8 mouse cellular contexts compared by ENCODE assay signal in genomic region chr17:46247512-46248188, GRCm38 (mm10). TPM values are rescaled to one million over a fixed set of nuclear protein-coding genes. Genes with fewer than 3 reads are reported as not detected.
DNase-seq lines count a peak whose midpoint lies in the region; ATAC-seq and TF ChIP-seq lines count a peak whose summit lies in the region.

Polr1c (minus strand) TSS chr17:46248054.
Yipf3 (plus strand) TSS chr17:46248080.

- peak; percentile 61 for TF ChIP-seq EP300 in liver, embryonic 14.5 days (IDR thresholded peaks at IDR 0.05; ENCODE audit: low read depth)
- peak; percentile 97 for TF ChIP-seq EP300 in stomach, postnatal 0 days (optimal IDR thresholded peaks at IDR 0.05)

- under 1% methylated on average over 53 of the region's 53 CpGs for WGBS in forebrain, embryonic 10.5 days
- WGBS in heart, embryonic 15.5 days: under 1% methylated on average over 53 of the region's 53 CpGs
- 0% methylated on average over 53 of the region's 53 CpGs for WGBS in liver, embryonic 14.5 days (ENCODE audit: insufficient replicate concordance)
- WGBS in neural tube, embryonic 11.5 days: under 1% methylated on average over 52 of the region's 53 CpGs
- WGBS in stomach, postnatal 0 days: under 1% methylated on average over 53 of the region's 53 CpGs

- H3K9me3 ChIP-seq in forebrain, embryonic 10.5 days: no peaks in the 10 kb centered on the region
- no peaks in the 10 kb centered on the region for H3K9me3 ChIP-seq in heart, embryonic 15.5 days (replicated peaks)
- H3K9me3 ChIP-seq in liver, embryonic 14.5 days (ENCODE audit: control insufficient read depth, low read length): no peaks in the 10 kb centered on the region
- H3K9me3 ChIP-seq in neural tube, embryonic 11.5 days (ENCODE audit: control insufficient read depth, low read length): no peaks in the 10 kb centered on the region
- H3K9me3 ChIP-seq in stomach, postnatal 0 days (ENCODE audit: control insufficient read depth, low read length): no peaks in the 10 kb centered on the region

- peak within 1 kb of the TSS; percentile 84 for H3K4me2 ChIP-seq in heart, embryonic 15.5 days
- peak within 1 kb of the TSS; percentile 68 for H3K4me2 ChIP-seq in liver, embryonic 14.5 days (ENCODE audit: low read depth)
- H3K4me2 ChIP-seq in neural tube, embryonic 11.5 days (ENCODE audit: low read depth): peak within 1 kb of the TSS; percentile 84
- peak within 1 kb of the TSS; percentile 83 for H3K4me2 ChIP-seq in stomach, postnatal 0 days (replicated peaks; ENCODE audit: low read depth)

- peak within 1 kb of the TSS; percentile 90 for H3K9ac ChIP-seq in heart, embryonic 15.5 days
- peak within 1 kb of the TSS; percentile 82 for H3K9ac ChIP-seq in liver, embryonic 14.5 days (replicated peaks)
- H3K9ac ChIP-seq in neural tube, embryonic 11.5 days (ENCODE audit: low read length): peak within 1 kb of the TSS; percentile 86
- peak within 1 kb of the TSS; percentile 97 for H3K9ac ChIP-seq in stomach, postnatal 0 days (ENCODE audit: low read length)

- peak; percentile 97 for ATAC-seq in CD4-positive, CD25-positive, alpha-beta regulatory T cell, adult 4 months
- peak; percentile 89 for ATAC-seq in heart, embryonic 15.5 days (replicated peaks; ENCODE audit: insufficient number of reproducible peaks, insufficient read depth, low FRiP score, low read depth)
- ATAC-seq in liver, embryonic 14.5 days (ENCODE audit: insufficient read depth): peak; percentile 89
- ATAC-seq in neural tube, embryonic 11.5 days (ENCODE audit: insufficient read depth, low FRiP score, low TSS enrichment): peak; percentile 88
- ATAC-seq in stomach, postnatal 0 days (ENCODE audit: low FRiP score, low TSS enrichment): peak; percentile 90

- H3K36me3 ChIP-seq in forebrain, embryonic 10.5 days (replicated peaks): peaks cover 80% of the 10 kb centered on the region
- H3K36me3 ChIP-seq in heart, embryonic 15.5 days: peaks cover 63% of the 10 kb centered on the region
- peaks cover 51% of the 10 kb centered on the region for H3K36me3 ChIP-seq in liver, embryonic 14.5 days (replicated peaks; ENCODE audit: control insufficient read depth, insufficient read depth, low read depth)
- H3K36me3 ChIP-seq in neural tube, embryonic 11.5 days (ENCODE audit: control insufficient read depth, insufficient read depth, low read length): peaks cover 26% of the 10 kb centered on the region
- peaks cover 33% of the 10 kb centered on the region for H3K36me3 ChIP-seq in stomach, postnatal 0 days (ENCODE audit: control insufficient read depth, insufficient read depth, low read length)

- peak within 1 kb of the TSS; percentile 94 for H3K27ac ChIP-seq in forebrain, embryonic 10.5 days
- peak within 1 kb of the TSS; percentile 78 for H3K27ac ChIP-seq in heart, embryonic 15.5 days
- H3K27ac ChIP-seq in liver, embryonic 14.5 days: peak within 1 kb of the TSS; percentile 64
- 0 out of 2 replicates have a peak within 1 kb of the TSS, but pooled peaks have one; percentile 34 for H3K27ac ChIP-seq in neural tube, embryonic 11.5 days (ENCODE audit: low read depth, low read length)
- H3K27ac ChIP-seq in stomach, postnatal 0 days (replicated peaks): peak within 1 kb of the TSS; percentile 93

- peaks cover 26% of the 10 kb centered on the region for H3K4me1 ChIP-seq in forebrain, embryonic 10.5 days
- H3K4me1 ChIP-seq in heart, embryonic 15.5 days (replicated peaks): peaks cover 25% of the 10 kb centered on the region
- H3K4me1 ChIP-seq in liver, embryonic 14.5 days (replicated peaks; ENCODE audit: control insufficient read depth in 2 of 2, insufficient read depth in 2 of 2, low read length in 1 of 2): peaks cover 13 to 15% of the 10 kb centered on the region in 2 experiments
- peaks cover 14% of the 10 kb centered on the region for H3K4me1 ChIP-seq in neural tube, embryonic 11.5 days (ENCODE audit: control insufficient read depth, insufficient read depth, low read length)
- peaks cover 9% of the 10 kb centered on the region; the same call in 1 of the 2 replicates for H3K4me1 ChIP-seq in stomach, postnatal 0 days (replicated peaks; ENCODE audit: control insufficient read depth, insufficient read depth)

- no peak for TF ChIP-seq CTCF in liver, embryonic 14.5 days (IDR thresholded peaks at IDR 0.05; ENCODE audit: low read depth)
- TF ChIP-seq CTCF in stomach, postnatal 0 days (IDR thresholded peaks at IDR 0.05; ENCODE audit: low read depth): no peak

- peak; percentile 80 for DNase-seq in c-Kit-negative CD71-positive TER-119-positive erythroid progenitor cells, embryonic 14.5 days (ENCODE audit: low read depth, low spot score)
- DNase-seq in forebrain, embryonic 10.5 days (ENCODE audit: extremely low spot score, low spot score): peak; percentile 95
- DNase-seq in kidney, postnatal 25 days: peak; percentile 97 to 98
- DNase-seq in liver, embryonic 14.5 days (ENCODE audit: low read depth in 3 of 3, low spot score in 3 of 3): peak; percentile 87 to 89 (median 87)
- DNase-seq in neural tube, embryonic 11.5 days (ENCODE audit: low spot score): peak; percentile 96
- peak; percentile 98 for DNase-seq in stomach, postnatal 0 days (ENCODE audit: low spot score)

- H3K27me3 ChIP-seq in forebrain, embryonic 10.5 days (ENCODE audit: poor library complexity, severe bottlenecking): no peaks in the 10 kb centered on the region
- H3K27me3 ChIP-seq in heart, embryonic 15.5 days: no peaks in the 10 kb centered on the region
- no peaks in the 10 kb centered on the region for H3K27me3 ChIP-seq in liver, embryonic 14.5 days (ENCODE audit: control insufficient read depth, insufficient read depth, low read length)
- H3K27me3 ChIP-seq in neural tube, embryonic 11.5 days (ENCODE audit: control insufficient read depth, insufficient read depth, low read length): no peaks in the 10 kb centered on the region
- no peaks in the 10 kb centered on the region for H3K27me3 ChIP-seq in stomach, postnatal 0 days (ENCODE audit: control insufficient read depth, insufficient read depth, low read length)

- H3K4me3 ChIP-seq in forebrain, embryonic 10.5 days: peak within 1 kb of the TSS; percentile 86
- peak within 1 kb of the TSS; percentile 79 for H3K4me3 ChIP-seq in heart, embryonic 15.5 days
- H3K4me3 ChIP-seq in liver, embryonic 14.5 days (ENCODE audit: insufficient read depth in 1 of 2, low read depth in 2 of 2, low read length in 2 of 2): peak within 1 kb of the TSS; percentile 86 to 95
- peak within 1 kb of the TSS; percentile 98 for H3K4me3 ChIP-seq in neural tube, embryonic 11.5 days (ENCODE audit: low read depth, low read length)
- H3K4me3 ChIP-seq in stomach, postnatal 0 days (ENCODE audit: low read depth, low read length): peak within 1 kb of the TSS; percentile 92

RNA-seq across cellular contexts. Expression of gene Polr1c, which starts in this region (rescaled TPM):
- polyA plus RNA-seq in CD4-positive, CD25-positive, alpha-beta regulatory T cell, adult 4 months (2017; shearing (Covaris generic)): 100 to 1,000 TPM; 110 to 117 TPM
- 140 and 143 TPM in 2 replicates for polyA plus RNA-seq in forebrain, embryonic 10.5 days (2016; fragmentation: Nextera tagmentation; extraction: Ambion mirVana)
- polyA plus RNA-seq in heart, embryonic 15.5 days (2015; fragmentation: Nextera tagmentation; extraction: Ambion mirVana): 36.3 and 51.0 TPM in 2 replicates
- polyA plus RNA-seq in liver, embryonic 14.5 days (2012; rRNA removed): 29.7 and 40.8 TPM in 2 replicates
- polyA plus RNA-seq in liver, embryonic 14.5 days (2014; fragmentation: Nextera tagmentation; extraction: Ambion mirVana): 37.3 and 42.5 TPM in 2 replicates
- 105 TPM in 2 replicates for polyA plus RNA-seq in neural tube, embryonic 11.5 days (2014; fragmentation: Nextera tagmentation; extraction: Ambion mirVana)
- polyA plus RNA-seq in stomach, postnatal 0 days (2015; fragmentation: Nextera tagmentation; extraction: Ambion mirVana): 47.7 and 48.0 TPM in 2 replicates

RNA-seq across cellular contexts. Expression of gene Yipf3, which starts in this region (rescaled TPM):
- polyA plus RNA-seq in CD4-positive, CD25-positive, alpha-beta regulatory T cell, adult 4 months (2017; shearing (Covaris generic)): 10 to 100 TPM; 43.4 to 51.9 TPM
- polyA plus RNA-seq in forebrain, embryonic 10.5 days (2016; fragmentation: Nextera tagmentation; extraction: Ambion mirVana): 68.3 and 72.5 TPM in 2 replicates
- 72.1 and 97.8 TPM in 2 replicates for polyA plus RNA-seq in heart, embryonic 15.5 days (2015; fragmentation: Nextera tagmentation; extraction: Ambion mirVana)
- 22.4 and 23.2 TPM in 2 replicates for polyA plus RNA-seq in liver, embryonic 14.5 days (2012; rRNA removed)
- 38.1 and 42.5 TPM in 2 replicates for polyA plus RNA-seq in liver, embryonic 14.5 days (2014; fragmentation: Nextera tagmentation; extraction: Ambion mirVana)
- polyA plus RNA-seq in neural tube, embryonic 11.5 days (2014; fragmentation: Nextera tagmentation; extraction: Ambion mirVana): 79.4 and 89.9 TPM in 2 replicates
- 119 and 125 TPM in 2 replicates for polyA plus RNA-seq in stomach, postnatal 0 days (2015; fragmentation: Nextera tagmentation; extraction: Ambion mirVana)

Comparison
In these comparisons a context has a peak if more than half of its experiments do, and no peak if none do; other contexts are left out.
1. Peak in every context shown above with its lines: DNase-seq, ATAC-seq, H3K4me3 ChIP-seq and H3K27ac ChIP-seq.
2. H3K27ac ChIP-seq: peak in every context shown above with its lines; median percentile 94 in forebrain, embryonic 10.5 days; 93 in stomach, postnatal 0 days; 78 in heart, embryonic 15.5 days; 64 in liver, embryonic 14.5 days; 34 in neural tube, embryonic 11.5 days.